Mouse (Mus musculus) forelimb bud, embryonic 11.5 days (tissue): Measurements from ENCODE around the gene Slc25a10.

ENCODE experiments used
- DNase-seq: peaks from one replicate; pipeline ENCODE4 v3.0.0-alpha.2; 2012; ENCODE audit warnings: low read depth, low spot score

The Slc25a10 gene

GRCm38 (mm10) chr11:120539285-120540014 lies 47.8 kb downstream of the Slc25a10 start:
- DNase-seq, result no peak

- no peak for DNase-seq
Observed at GRCm38 (mm10) chr11:120541907-120542306, 50.3 kb downstream of the Slc25a10 start.

- no peak for DNase-seq
Observed at GRCm38 (mm10) chr11:120542376-120542775, 50.7 kb downstream of the Slc25a10 start.

- DNase-seq, result no peak
Observed at GRCm38 (mm10) chr11:120545964-120546363, 54.3 kb downstream of the Slc25a10 start.

GRCm38 (mm10) chr11:120547469-120547868 lies 55.8 kb downstream of the Slc25a10 start:
- DNase-seq, result no peak

GRCm38 (mm10) chr11:120548214-120548613 lies 56.6 kb downstream of the Slc25a10 start:
- DNase-seq, result no peak

- DNase-seq, result no peak
Observed at GRCm38 (mm10) chr11:120548786-120549167, 57.1 kb downstream of the Slc25a10 start.
